Mouse (Mus musculus): Measurements from ENCODE around the gene Hk1. TPM values are rescaled to one million over a fixed set of nuclear protein-coding genes. Genes with fewer than 3 reads are reported as not detected.

Gene Hk1
- polyA plus RNA-seq, 1 experiment from 2014 or later, result 30.7 TPM

- Histone ChIP-seq H3K4me1 (ENCODE audit: insufficient read depth) (no peaks in the 10 kb centered on the region), H3K27me3 (ENCODE audit: insufficient read depth, low read length) (peaks cover 3% of the 10 kb centered on the region; the same call in 1 of the 2 replicates), H3K4me2 (ENCODE audit: low read depth, low read length) (no peak overlapping the region), H3K9me3 (ENCODE audit: low read length) (no peaks in the 10 kb centered on the region), H3K4me3 (ENCODE audit: low read depth, low read length) (no peak overlapping the region), H3K27ac (ENCODE audit: low read depth) (no peak overlapping the region), H3K9ac (replicated peaks) (no peak overlapping the region), H3K36me3 (replicated peaks; ENCODE audit: insufficient read depth, low read length) (no peaks in the 10 kb centered on the region)
- ATAC-seq (peak; percentile 50; the same call in 1 of the 2 replicates), DNase-seq (peak; percentile 31)
- 47% methylated on average over 13 of the region's 13 CpGs for WGBS (ENCODE audit: insufficient replicate concordance)
- TF ChIP-seq CTCF (IDR thresholded peaks at IDR 0.05; ENCODE audit: low read depth) (peak; percentile 79), EP300 (IDR thresholded peaks at IDR 0.05; ENCODE audit: low read depth) (no peak)
Observed at GRCm38 (mm10) chr10:62242896-62243295, 136.8 kb downstream of the Hk1 start.

DNA sequence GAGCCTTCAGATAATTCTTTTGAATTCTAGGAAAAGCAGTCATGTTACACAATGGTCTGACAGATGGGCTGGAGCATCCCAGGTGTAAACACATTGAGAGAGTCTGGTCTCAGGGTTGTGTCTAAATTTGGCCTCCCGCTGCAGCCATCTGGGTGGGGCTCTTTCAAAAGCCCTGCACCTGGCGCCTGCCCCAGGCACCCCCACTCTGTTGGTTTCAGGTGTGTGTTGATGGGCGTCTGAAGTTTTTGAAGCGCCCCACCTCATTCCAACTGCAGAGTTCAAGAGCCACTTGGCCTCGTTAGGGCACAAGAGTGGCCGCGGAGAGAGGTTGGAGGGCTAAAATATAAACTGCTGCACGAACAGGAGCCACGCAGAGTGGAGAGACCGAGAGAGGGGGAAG is 137.3 kb downstream of the Hk1 start:
- Histone ChIP-seq H3K36me3 (replicated peaks; ENCODE audit: insufficient read depth, low read length) (no peaks in the 10 kb centered on the region), H3K9me3 (ENCODE audit: low read length) (no peaks in the 10 kb centered on the region), H3K27me3 (ENCODE audit: insufficient read depth, low read length) (peaks cover 3% of the 10 kb centered on the region; the same call in 1 of the 2 replicates), H3K9ac (replicated peaks) (no peak overlapping the region), H3K4me2 (ENCODE audit: low read depth, low read length) (no peak overlapping the region), H3K4me3 (ENCODE audit: low read depth, low read length) (no peak overlapping the region), H3K4me1 (ENCODE audit: insufficient read depth) (no peaks in the 10 kb centered on the region), H3K27ac (ENCODE audit: low read depth) (no peak overlapping the region)
- TF ChIP-seq CTCF (IDR thresholded peaks at IDR 0.05; ENCODE audit: low read depth) (no peak), EP300 (IDR thresholded peaks at IDR 0.05; ENCODE audit: low read depth) (no peak)
- DNase-seq, result no peak
- no peak for ATAC-seq
- WGBS (ENCODE audit: insufficient replicate concordance), result 78% methylated on average over 10 of the region's 10 CpGs

GRCm38 (mm10) chr10:62239270-62239669 is 140.4 kb downstream of the Hk1 start:
- 61% methylated on average over 6 of the region's 6 CpGs for WGBS (ENCODE audit: insufficient replicate concordance)
- H3K27me3 ChIP-seq (ENCODE audit: insufficient read depth, low read length), result 0 out of 2 replicates have a peak, but pooled peaks cover 3% of the 10 kb centered on the region
- DNase-seq, result no peak
- TF ChIP-seq EP300 (IDR thresholded peaks at IDR 0.05; ENCODE audit: low read depth) (no peak), CTCF (IDR thresholded peaks at IDR 0.05; ENCODE audit: low read depth) (no peak)
- no peak overlapping the region for H3K27ac ChIP-seq (ENCODE audit: low read depth)
- no peak overlapping the region for H3K9ac ChIP-seq (replicated peaks)
- no peak for ATAC-seq
- no peaks in the 10 kb centered on the region for H3K4me1 ChIP-seq (ENCODE audit: insufficient read depth)
- no peak overlapping the region for H3K4me3 ChIP-seq (ENCODE audit: low read depth, low read length)
- H3K9me3 ChIP-seq (ENCODE audit: low read length), result no peaks in the 10 kb centered on the region
- no peak overlapping the region for H3K4me2 ChIP-seq (ENCODE audit: low read depth, low read length)
- no peaks in the 10 kb centered on the region for H3K36me3 ChIP-seq (replicated peaks; ENCODE audit: insufficient read depth, low read length)

GRCm38 (mm10) chr10:62238688-62239087 is 141.0 kb downstream of the Hk1 start:
- H3K9me3 ChIP-seq (ENCODE audit: low read length), result no peaks in the 10 kb centered on the region
- TF ChIP-seq EP300 (IDR thresholded peaks at IDR 0.05; ENCODE audit: low read depth) (no peak), CTCF (IDR thresholded peaks at IDR 0.05; ENCODE audit: low read depth) (no peak)
- H3K4me3 ChIP-seq (ENCODE audit: low read depth, low read length), result no peak overlapping the region
- WGBS (ENCODE audit: insufficient replicate concordance), result 71% methylated on average over 3 of the region's 3 CpGs
- DNase-seq (no peak), ATAC-seq (no peak)
- H3K4me2 ChIP-seq (ENCODE audit: low read depth, low read length), result no peak overlapping the region
- no peak overlapping the region for H3K27ac ChIP-seq (ENCODE audit: low read depth)
- H3K36me3 ChIP-seq (replicated peaks; ENCODE audit: insufficient read depth, low read length), result no peaks in the 10 kb centered on the region
- no peaks in the 10 kb centered on the region for H3K4me1 ChIP-seq (ENCODE audit: insufficient read depth)
- H3K9ac ChIP-seq (replicated peaks), result no peak overlapping the region
- H3K27me3 ChIP-seq (ENCODE audit: insufficient read depth, low read length), result 0 out of 2 replicates have a peak, but pooled peaks cover 3% of the 10 kb centered on the region

DNA sequence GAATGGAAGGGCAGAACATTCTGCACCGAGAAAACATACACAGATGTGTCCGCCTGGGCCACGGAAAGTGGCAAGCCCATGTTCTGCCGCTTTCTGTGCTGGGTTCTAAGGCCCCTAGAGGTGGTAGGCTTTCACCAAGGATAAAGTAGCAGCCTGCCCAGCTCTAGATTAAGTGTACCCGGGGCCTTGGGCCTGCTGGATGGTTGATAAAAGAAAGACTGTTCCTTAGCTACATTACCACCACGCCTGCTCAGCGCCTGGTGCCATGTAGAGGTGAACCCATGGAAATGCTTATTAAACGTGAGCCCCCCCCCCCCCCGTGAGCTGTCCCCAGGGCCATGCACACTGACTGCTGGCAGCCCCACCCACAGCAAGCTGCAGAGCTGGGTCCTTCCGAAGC is 142.5 kb downstream of the Hk1 start:
- TF ChIP-seq CTCF (IDR thresholded peaks at IDR 0.05; ENCODE audit: low read depth) (0 out of 2 replicates have a peak, but pooled peaks have one; percentile 2), EP300 (IDR thresholded peaks at IDR 0.05; ENCODE audit: low read depth) (peak; percentile 93)
- Histone ChIP-seq H3K36me3 (replicated peaks; ENCODE audit: insufficient read depth, low read length) (no peaks in the 10 kb centered on the region), H3K4me2 (ENCODE audit: low read depth, low read length) (no peak overlapping the region; the same call in 1 of the 2 replicates), H3K4me1 (ENCODE audit: insufficient read depth) (no peaks in the 10 kb centered on the region), H3K9ac (replicated peaks) (no peak overlapping the region), H3K9me3 (ENCODE audit: low read length) (no peaks in the 10 kb centered on the region), H3K27ac (ENCODE audit: low read depth) (peak overlapping the region; percentile 46; the same call in 1 of the 2 replicates), H3K4me3 (ENCODE audit: low read depth, low read length) (no peak overlapping the region), H3K27me3 (ENCODE audit: insufficient read depth, low read length) (0 out of 2 replicates have a peak, but pooled peaks cover 3% of the 10 kb centered on the region)
- peak; percentile 42 for DNase-seq
- ATAC-seq, result peak; percentile 96
- 50% methylated on average over 9 of the region's 10 CpGs for WGBS (ENCODE audit: insufficient replicate concordance)

DNA sequence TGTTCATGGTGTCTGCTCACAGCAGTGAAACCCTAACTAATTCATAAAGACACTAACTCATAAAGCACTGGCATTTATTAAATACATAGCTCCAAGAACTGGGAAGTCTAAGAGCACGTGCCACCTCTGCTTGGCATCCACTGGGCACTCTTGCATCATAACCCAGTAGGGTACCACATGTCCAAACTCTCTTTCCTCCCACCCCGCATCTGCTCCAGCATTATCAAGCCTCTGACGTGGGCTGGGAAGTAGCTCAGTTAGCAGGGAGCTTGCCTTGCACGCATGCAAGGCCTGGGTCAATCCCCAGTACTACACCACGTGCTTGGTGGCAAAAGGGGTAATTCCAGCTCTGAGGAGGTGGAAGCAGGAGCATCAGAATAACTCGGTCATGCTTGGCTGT is 143.5 kb downstream of the Hk1 start:
- Histone ChIP-seq H3K9ac (replicated peaks) (no peak overlapping the region), H3K36me3 (replicated peaks; ENCODE audit: insufficient read depth, low read length) (no peaks in the 10 kb centered on the region), H3K9me3 (ENCODE audit: low read length) (no peaks in the 10 kb centered on the region), H3K4me1 (ENCODE audit: insufficient read depth) (peaks cover 5% of the 10 kb centered on the region), H3K27ac (ENCODE audit: low read depth) (no peak overlapping the region), H3K4me3 (ENCODE audit: low read depth, low read length) (no peak overlapping the region), H3K4me2 (ENCODE audit: low read depth, low read length) (no peak overlapping the region), H3K27me3 (ENCODE audit: insufficient read depth, low read length) (no peaks in the 10 kb centered on the region)
- ATAC-seq (no peak), DNase-seq (no peak)
- WGBS (ENCODE audit: insufficient replicate concordance), result 88% methylated on average over 6 of the region's 6 CpGs
- TF ChIP-seq CTCF (IDR thresholded peaks at IDR 0.05; ENCODE audit: low read depth) (no peak), EP300 (IDR thresholded peaks at IDR 0.05; ENCODE audit: low read depth) (no peak)

Data from liver, postnatal 0 days (tissue).